Mouse (Mus musculus) cerebellum, adult 9-10 months (tissue): ENCODE measurements around the gene Dhx29.
"Not testable (repeated sequence)": the region's sequence is repeated elsewhere in the genome, so short reads cannot be mapped to it uniquely, and the experiment has no call there.

Experiments
- DNase-seq: peaks from one replicate; pipeline ENCODE4 v3.0.0; 2022

The Dhx29 gene

DNA sequence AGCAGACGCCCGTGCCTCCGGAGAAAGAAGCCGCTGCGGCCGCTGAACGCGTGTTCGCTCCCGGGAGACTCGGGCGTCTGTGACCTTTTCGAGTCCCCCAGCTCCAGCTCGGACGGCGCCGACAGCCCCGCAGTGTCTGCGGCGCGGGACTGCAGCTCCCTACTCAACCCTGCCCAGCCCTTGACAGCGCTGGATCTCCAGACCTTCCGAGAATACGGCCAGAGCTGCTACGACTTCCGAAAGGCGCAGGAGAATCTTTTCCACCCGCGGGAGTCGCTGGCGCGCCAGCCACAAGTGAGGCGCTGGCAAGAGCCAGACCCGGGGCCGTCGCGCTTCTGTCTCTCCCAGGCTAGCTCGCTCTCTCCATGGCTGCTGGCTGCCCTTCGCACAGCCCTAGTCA, 60.7 kb downstream of the Dhx29 start:
- no peak for DNase-seq

DNA sequence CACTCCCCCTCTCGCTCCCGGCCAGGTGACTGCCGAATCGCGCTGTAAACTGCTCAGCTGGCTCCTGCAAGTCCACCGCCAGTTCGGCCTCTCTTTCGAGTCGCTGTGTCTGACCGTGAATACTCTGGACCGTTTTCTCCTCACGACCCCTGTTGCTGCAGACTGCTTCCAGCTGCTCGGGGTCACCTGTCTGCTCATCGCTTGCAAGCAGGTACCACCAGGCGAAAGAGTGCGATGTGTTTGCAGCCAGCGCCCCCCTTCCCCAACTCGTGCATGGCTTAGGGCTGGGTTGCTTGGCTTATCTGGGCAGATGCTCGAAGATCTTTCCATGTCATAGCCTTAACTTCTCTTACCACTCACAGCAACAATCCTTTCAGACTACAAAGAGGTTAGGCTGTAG, 61.6 kb downstream of the Dhx29 start:
- DNase-seq = no peak

DNA sequence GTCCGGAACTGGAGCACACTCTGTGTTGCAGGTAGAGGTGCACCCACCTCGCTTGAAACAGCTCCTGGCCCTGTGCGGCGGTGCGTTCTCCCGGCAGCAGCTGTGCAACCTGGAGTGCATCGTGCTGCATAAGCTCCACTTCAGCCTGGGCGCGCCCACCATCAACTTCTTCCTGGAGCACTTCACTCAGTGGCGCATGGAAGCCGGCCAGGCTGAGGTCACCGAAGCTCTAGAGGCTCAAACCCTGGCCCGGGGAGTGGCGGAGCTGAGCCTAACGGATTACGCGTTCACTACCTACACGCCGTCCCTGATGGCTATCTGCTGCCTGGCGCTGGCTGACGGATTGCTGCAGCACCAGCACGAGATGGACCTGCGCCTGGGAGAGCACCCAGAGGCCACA, 62.3 kb downstream of the Dhx29 start:
- no peak for DNase-seq

GRCm38 (mm10) chr13:112990346-112990745, 63.1 kb downstream of the Dhx29 start:
- DNase-seq = no peak

DNA sequence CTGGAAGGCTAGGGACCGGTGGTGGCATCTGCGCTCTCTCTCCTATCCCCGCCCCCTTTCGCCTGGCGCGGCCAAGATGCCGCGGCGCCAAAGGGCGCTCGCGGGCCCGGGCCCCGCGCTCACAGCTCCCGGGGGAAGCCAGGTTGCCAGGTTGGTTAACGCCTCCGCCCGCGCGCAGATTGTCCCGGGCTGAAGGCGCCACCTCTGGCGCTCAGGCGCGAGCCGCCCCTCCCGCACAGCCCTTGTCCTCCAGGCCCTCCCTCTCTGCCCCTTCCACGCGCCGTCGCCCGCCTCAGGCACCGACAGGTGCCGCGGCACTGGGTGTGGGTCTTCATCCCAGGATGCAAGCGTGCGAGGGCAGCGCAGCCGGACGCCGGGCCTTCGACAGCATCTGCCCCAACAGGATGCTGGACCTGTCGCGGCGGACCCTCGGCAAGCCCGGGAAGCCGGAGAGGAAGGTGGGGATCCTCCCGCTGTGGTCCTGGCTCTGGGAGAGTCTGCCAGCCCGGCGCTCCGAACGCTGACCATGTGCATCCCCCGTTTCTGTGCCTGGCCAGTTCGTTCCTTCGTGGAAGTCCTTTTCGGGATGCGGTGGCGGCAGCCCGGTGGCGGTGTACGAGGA, 66.4 kb downstream of the Dhx29 start, which contains the start of gene Mcidas:
TSS of gene Mcidas (plus strand) at position 315 of the 622 bp plus-strand sequence.
- no peak for DNase-seq

DNA sequence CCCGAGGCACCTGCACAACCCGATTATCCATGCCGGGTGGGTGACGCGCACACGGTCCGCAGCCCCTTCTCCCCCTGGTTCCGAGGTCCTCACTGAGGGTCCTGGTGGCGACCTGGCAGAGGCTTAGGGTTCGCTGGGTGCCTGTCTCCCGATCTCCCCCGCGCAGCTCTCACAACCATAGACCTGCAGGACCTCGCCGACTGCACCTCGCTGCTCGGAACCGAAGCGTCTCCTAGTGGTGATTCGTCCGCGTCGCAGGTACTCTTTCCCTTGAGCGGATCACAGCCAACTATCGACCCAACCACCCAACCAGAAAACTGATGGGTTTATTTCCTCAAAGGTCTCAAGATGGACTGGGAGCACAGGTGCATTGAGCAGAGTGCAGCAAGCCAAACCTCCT, 66.9 kb downstream of the Dhx29 start:
- peak; percentile 31 for DNase-seq

- no peak for DNase-seq
These were observed 69.2 kb downstream of the Dhx29 start for GRCm38 (mm10) chr13:112996407-112996806.

DNA sequence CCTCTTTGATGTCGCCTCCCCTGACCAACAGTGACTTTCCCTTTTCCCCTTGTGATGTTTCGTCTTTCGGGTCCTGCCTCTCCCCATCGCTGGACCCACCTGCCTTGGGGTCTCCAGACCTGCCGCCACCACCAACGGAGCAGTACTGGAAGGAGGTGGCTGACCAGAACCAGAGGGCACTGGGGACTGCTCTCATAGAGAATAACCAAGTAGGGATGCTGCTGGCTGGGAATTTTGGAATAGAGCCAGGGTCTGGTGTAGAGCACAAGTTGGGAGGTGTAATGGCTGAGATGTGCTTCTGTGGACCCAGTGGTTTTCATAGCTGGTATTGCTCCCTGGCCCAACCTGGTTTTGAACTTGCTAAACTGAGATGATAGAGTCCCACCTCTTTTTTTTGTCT, 70.1 kb downstream of the Dhx29 start:
- DNase-seq = no peak

- no peak for DNase-seq
These were observed 71.4 kb downstream of the Dhx29 start for GRCm38 (mm10) chr13:112998427-112999201.

DNA sequence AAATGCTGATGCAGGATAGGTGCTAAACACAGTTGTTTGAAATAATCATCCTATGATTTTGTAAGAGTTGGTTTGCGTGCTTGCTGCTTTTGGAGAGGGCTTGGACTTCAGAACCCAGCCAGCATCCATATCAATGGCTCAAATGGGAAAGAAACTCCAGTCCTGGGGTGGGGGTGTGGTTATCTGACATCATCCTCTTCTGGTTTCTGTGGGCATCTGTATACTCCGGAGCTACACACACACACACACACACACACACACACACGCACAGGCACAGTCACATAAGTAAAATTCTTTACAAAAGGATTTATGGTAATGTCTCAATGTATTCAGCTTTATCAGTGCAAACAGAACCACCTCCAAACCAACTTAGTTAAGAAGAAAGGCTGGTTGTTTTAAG, 72.8 kb downstream of the Dhx29 start:
- DNase-seq = no peak

GRCm38 (mm10) chr13:113000576-113001318, 73.5 kb downstream of the Dhx29 start:
- no peak for DNase-seq

GRCm38 (mm10) chr13:113012683-113013082, 85.4 kb downstream of the Dhx29 start:
- no peak for DNase-seq

DNA sequence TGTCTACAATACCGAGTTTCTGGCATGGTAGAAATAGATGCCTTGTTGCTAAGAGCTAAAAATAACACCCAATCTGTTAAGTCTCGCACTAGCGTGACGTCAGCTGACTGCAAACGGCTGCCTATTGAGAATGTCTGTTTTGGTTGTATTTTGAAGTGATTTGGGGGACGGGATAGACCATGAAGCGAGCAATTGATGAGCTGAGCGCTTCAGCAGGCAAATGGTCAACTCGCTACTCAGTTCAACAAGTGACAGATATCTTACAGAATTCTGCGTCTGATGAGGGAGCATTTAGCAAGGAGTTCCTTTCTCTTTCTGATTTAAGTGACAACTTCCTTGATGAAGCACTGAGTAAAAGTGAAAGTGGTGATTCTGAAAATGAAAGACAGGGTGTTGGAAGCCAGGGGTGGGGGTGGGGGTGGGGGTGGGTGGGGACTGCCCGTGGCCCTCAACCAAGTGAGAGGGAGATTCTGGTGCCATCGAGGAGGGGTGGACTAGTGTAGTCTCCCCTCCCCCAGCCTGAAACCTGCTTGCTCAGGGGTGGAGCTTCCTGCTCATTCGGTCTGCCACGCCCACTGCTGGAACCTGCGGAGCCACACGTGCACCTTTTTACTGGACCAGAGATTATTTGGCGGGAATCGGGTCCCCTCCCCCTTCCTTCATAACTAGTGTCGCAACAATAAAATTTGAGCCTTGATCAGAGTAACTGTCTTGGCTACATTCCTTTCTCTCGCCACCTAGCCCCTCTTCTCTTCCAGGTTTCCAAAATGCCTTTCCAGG, 86.1 kb downstream of the Dhx29 start:
- DNase-seq = not testable (repeated sequence)
